Mouse (Mus musculus): Measurements from ENCODE around the gene Kcnk4.
"Not testable (repeated sequence)": the region's sequence is repeated elsewhere in the genome, so short reads cannot be mapped to it uniquely, and the experiment has no call there.

The Kcnk4 gene

GRCm38 (mm10) chr19:6916496-6916895 is 17.8 kb downstream of the Kcnk4 start:
- DNase-seq (ENCODE audit: low read depth, low spot score): no peak

GRCm38 (mm10) chr19:6915276-6915675 is 19.0 kb downstream of the Kcnk4 start:
- no peak for DNase-seq (ENCODE audit: low read depth, low spot score)

- DNase-seq (ENCODE audit: low read depth, low spot score): no peak
Measured at GRCm38 (mm10) chr19:6914540-6914939, 19.8 kb downstream of the Kcnk4 start.

- DNase-seq (ENCODE audit: low read depth, low spot score): no peak
Measured at GRCm38 (mm10) chr19:6913991-6914390, 20.3 kb downstream of the Kcnk4 start.

GRCm38 (mm10) chr19:6913036-6913435 is 21.3 kb downstream of the Kcnk4 start:
- no peak for DNase-seq (ENCODE audit: low read depth, low spot score)

GRCm38 (mm10) chr19:6912205-6912970 is 21.9 kb downstream of the Kcnk4 start:
- DNase-seq (ENCODE audit: low read depth, low spot score): no peak

- no peak for DNase-seq (ENCODE audit: low read depth, low spot score)
Measured at GRCm38 (mm10) chr19:6911101-6912074, 22.9 kb downstream of the Kcnk4 start.

- not testable (repeated sequence) for DNase-seq (ENCODE audit: low read depth, low spot score)
Measured at GRCm38 (mm10) chr19:6910306-6910705, 24.0 kb downstream of the Kcnk4 start.

- DNase-seq (ENCODE audit: low read depth, low spot score): peak; percentile 88
Measured at GRCm38 (mm10) chr19:6909507-6910289, 24.6 kb downstream of the Kcnk4 start, which contains the start of the genes Trmt112 and Prdx5. Trmt112 (plus strand) TSS chr19:6909698. Prdx5 (minus strand) TSS chr19:6910106.

- no peak for DNase-seq (ENCODE audit: low read depth, low spot score)
Measured at GRCm38 (mm10) chr19:6909021-6909420, 25.3 kb downstream of the Kcnk4 start.

GRCm38 (mm10) chr19:6907811-6908540 is 26.3 kb downstream of the Kcnk4 start:
- no peak for DNase-seq (ENCODE audit: low read depth, low spot score)

- DNase-seq (ENCODE audit: low read depth, low spot score): no peak
Measured at GRCm38 (mm10) chr19:6907094-6907493, 27.2 kb downstream of the Kcnk4 start.

- DNase-seq (ENCODE audit: low read depth, low spot score): no peak
Measured at GRCm38 (mm10) chr19:6906199-6906598, 28.1 kb downstream of the Kcnk4 start.

- no peak for DNase-seq (ENCODE audit: low read depth, low spot score)
Measured at GRCm38 (mm10) chr19:6905498-6906159, 28.7 kb downstream of the Kcnk4 start.

GRCm38 (mm10) chr19:6904846-6905245 is 29.5 kb downstream of the Kcnk4 start:
- no peak for DNase-seq (ENCODE audit: low read depth, low spot score)

- DNase-seq (ENCODE audit: low read depth, low spot score): no peak
Measured at GRCm38 (mm10) chr19:6903031-6903430, 31.3 kb downstream of the Kcnk4 start.

- no peak for DNase-seq (ENCODE audit: low read depth, low spot score)
Measured at GRCm38 (mm10) chr19:6899641-6900040, 34.7 kb downstream of the Kcnk4 start.

GRCm38 (mm10) chr19:6895608-6896305 is 38.6 kb downstream of the Kcnk4 start:
- DNase-seq (ENCODE audit: low read depth, low spot score): not testable (repeated sequence)

- DNase-seq (ENCODE audit: low read depth, low spot score): no peak
Measured at GRCm38 (mm10) chr19:6893731-6894451, 40.4 kb downstream of the Kcnk4 start.

All from embryo, embryonic 11.5 days (tissue).